Mouse (Mus musculus) midbrain, postnatal 0 days (tissue): ENCODE results near the gene 6030452D12Rik. TPM values are rescaled to one million over a fixed set of nuclear protein-coding genes. Genes with fewer than 3 reads are reported as not detected.

ENCODE experiments used
- ATAC-seq: fragments of 200-750 bp; cut with Nextera tagmentation; 2 replicates; pipeline ENCODE4 v1.8.0; 2017; ENCODE audit warnings: moderate number of reproducible peaks, mild to moderate bottlenecking, moderate TSS enrichment, moderate library complexity; ENCODE audit not compliant: low FRiP score
- DNase-seq: peaks from one replicate; pipeline ENCODE4 v3.0.0-alpha.2; 2015; ENCODE audit warnings: low spot score
- H3K27ac ChIP-seq: fragments of 300-500 bp; sonication (generic); 2 replicates; pipeline ENCODE4 v1.5.1; 2014; ENCODE audit warnings: low read depth, mild to moderate bottlenecking, low read length, mixed read lengths
- H3K27me3 ChIP-seq: fragments of 300-500 bp; sonication (generic); 2 replicates; pipeline ENCODE4 v1.6.1; 2014; ENCODE audit warnings: low read length, control low read depth, mixed read lengths; ENCODE audit not compliant: insufficient read depth
- H3K36me3 ChIP-seq: fragments of 300-500 bp; sonication (generic); 2 replicates; pipeline ENCODE4 v1.6.1; 2014; ENCODE audit warnings: low read length, control low read depth, mixed read lengths; ENCODE audit not compliant: insufficient read depth
- H3K4me1 ChIP-seq: fragments of 300-500 bp; sonication (generic); 2 replicates; pipeline ENCODE4 v1.6.1; 2014; ENCODE audit warnings: mild to moderate bottlenecking, control low read depth, antibody characterized with exemption, low read length, mixed read lengths; ENCODE audit not compliant: insufficient read depth
- H3K4me2 ChIP-seq: fragments of 300-500 bp; sonication (generic); 2 replicates; pipeline ENCODE4 v1.6.1; 2014; ENCODE audit warnings: low read depth, mild to moderate bottlenecking, low read length, mixed read lengths; ENCODE audit not compliant: poor library complexity, severe bottlenecking
- H3K4me3 ChIP-seq: fragments of 300-500 bp; sonication (generic); 2 replicates; pipeline ENCODE4 v1.5.1; 2014; ENCODE audit warnings: low read depth, mild to moderate bottlenecking, low read length, moderate library complexity
- H3K9ac ChIP-seq: fragments of 300-500 bp; sonication (generic); replicated peaks from 2 replicates; pipeline ENCODE4 v1.6.1; 2014; ENCODE audit warnings: mild to moderate bottlenecking, low read length, moderate library complexity, mixed read lengths; ENCODE audit not compliant: poor library complexity, severe bottlenecking
- H3K9me3 ChIP-seq: fragments of 300-500 bp; sonication (generic); 2 replicates; pipeline ENCODE4 v1.6.1; 2016; ENCODE audit warnings: low read length, control low read depth
- CTCF ChIP-seq: IDR thresholded peaks from 2 replicates; pipeline ENCODE4 v1.5.1; 2016; ENCODE audit warnings: antibody characterized with exemption, mild to moderate bottlenecking
- WGBS: fragments of 180-500 bp; shearing (Covaris S2); extraction: QIAGEN DNeasy Blood & Tissue Kit; methylation state at CpG from one replicate; pipeline ENCODE4 v1.1.7; 2014; 5-methylcytosine and 5-hydroxymethylcytosine counted together
- polyA plus RNA-seq: library from polyadenylated mRNA; unstranded; fragments of >200 nt; fragmentation: Nextera tagmentation; extraction: Ambion mirVana; gene quantifications from 2 replicates; pipeline ENCODE4 v1.2.1, GENCODE M21; 2015
- total RNA-seq: library from RNA; depleted of rRNA; stranded (reverse); fragments of >200 nt; gene quantifications from 2 replicates; pipeline ENCODE4 v1.2.3, GENCODE M21; 2014

Gene 6030452D12Rik
- total and polyA plus RNA-seq, 2 experiments from 2014 or later: not detected

GRCm38 (mm10) chr8:106463795-106464194 is 36.5 kb upstream of the 6030452D12Rik start:
- Histone ChIP-seq H3K36me3 (no peaks in the 10 kb centered on the region), H3K4me2 (no peak overlapping the region), H3K4me1 (no peaks in the 10 kb centered on the region), H3K27me3 (no peaks in the 10 kb centered on the region), H3K4me3 (no peak overlapping the region), H3K9ac (no peak overlapping the region), H3K9me3 (no peaks in the 10 kb centered on the region), H3K27ac (no peak overlapping the region)
- WGBS: 84% methylated on average over 6 of the region's 6 CpGs
- ATAC-seq: no peak
- no peak for DNase-seq
- no peak for TF ChIP-seq CTCF

- H3K27me3 ChIP-seq: no peaks in the 10 kb centered on the region
- H3K36me3 ChIP-seq: no peaks in the 10 kb centered on the region
- H3K4me3 ChIP-seq: no peak overlapping the region
- no peaks in the 10 kb centered on the region for H3K9me3 ChIP-seq
- H3K4me2 ChIP-seq: no peak overlapping the region
- TF ChIP-seq CTCF: no peak
- DNase-seq (no peak), ATAC-seq (no peak)
- WGBS: 46% methylated on average over 7 of the region's 7 CpGs
- no peak overlapping the region for H3K9ac ChIP-seq
- no peak overlapping the region for H3K27ac ChIP-seq
- no peaks in the 10 kb centered on the region for H3K4me1 ChIP-seq
Measured at GRCm38 (mm10) chr8:106469485-106469884, 30.8 kb upstream of the 6030452D12Rik start.

GRCm38 (mm10) chr8:106474001-106474400 is 26.3 kb upstream of the 6030452D12Rik start:
- no peaks in the 10 kb centered on the region for H3K4me1 ChIP-seq
- H3K27ac ChIP-seq: no peak overlapping the region
- H3K27me3 ChIP-seq: no peaks in the 10 kb centered on the region
- H3K4me2 ChIP-seq: no peak overlapping the region
- no peak for TF ChIP-seq CTCF
- no peaks in the 10 kb centered on the region for H3K36me3 ChIP-seq
- DNase-seq: no peak
- H3K4me3 ChIP-seq: no peak overlapping the region
- WGBS: 86% methylated on average over 5 of the region's 5 CpGs
- no peak overlapping the region for H3K9ac ChIP-seq
- H3K9me3 ChIP-seq: no peaks in the 10 kb centered on the region
- no peak for ATAC-seq

- ATAC-seq (no peak), DNase-seq (no peak)
- Histone ChIP-seq H3K4me2 (no peak overlapping the region), H3K4me3 (no peak overlapping the region), H3K27me3 (peaks cover 16% of the 10 kb centered on the region), H3K36me3 (no peaks in the 10 kb centered on the region), H3K27ac (no peak overlapping the region), H3K4me1 (no peaks in the 10 kb centered on the region), H3K9me3 (no peaks in the 10 kb centered on the region), H3K9ac (no peak overlapping the region)
- no peak for TF ChIP-seq CTCF
- WGBS: 91% methylated on average over 7 of the region's 7 CpGs
Measured at GRCm38 (mm10) chr8:106504241-106504640, 3.9 kb downstream of the 6030452D12Rik start.

GRCm38 (mm10) chr8:106505328-106505965 is 5.1 kb downstream of the 6030452D12Rik start:
- Histone ChIP-seq H3K27me3 (peaks cover 20% of the 10 kb centered on the region), H3K4me2 (no peak overlapping the region), H3K36me3 (no peaks in the 10 kb centered on the region), H3K9me3 (no peaks in the 10 kb centered on the region), H3K4me3 (no peak overlapping the region), H3K27ac (no peak overlapping the region), H3K4me1 (peaks cover 4% of the 10 kb centered on the region; the same call in 1 of the 2 replicates), H3K9ac (no peak overlapping the region)
- no peak for ATAC-seq
- no peak for DNase-seq
- no peak for TF ChIP-seq CTCF
- WGBS: 58% methylated on average over 10 of the region's 10 CpGs

- Histone ChIP-seq H3K4me2 (no peak overlapping the region), H3K27me3 (peaks cover 26% of the 10 kb centered on the region), H3K36me3 (no peaks in the 10 kb centered on the region), H3K9me3 (no peaks in the 10 kb centered on the region), H3K27ac (no peak overlapping the region), H3K9ac (no peak overlapping the region), H3K4me3 (no peak overlapping the region), H3K4me1 (peaks cover 10% of the 10 kb centered on the region)
- WGBS: 95% methylated on average over 1 of the region's 1 CpGs
- ATAC-seq (no peak), DNase-seq (no peak)
- no peak for TF ChIP-seq CTCF
Measured at GRCm38 (mm10) chr8:106506106-106506505, 5.8 kb downstream of the 6030452D12Rik start.
